Mouse (Mus musculus) adrenal gland, postnatal 4 days (tissue): Measurements from ENCODE around the gene Uhmk1. TPM values are rescaled to one million over a fixed set of nuclear protein-coding genes. Genes with fewer than 3 reads are reported as not detected.
"Not testable (repeated sequence)": the region's sequence is repeated elsewhere in the genome, so short reads cannot be mapped to it uniquely, and the experiment has no call there.

Experiments used
- DNase-seq, 2 experiments: peaks; one replicate each; pipeline ENCODE4 v3.0.0; 2021 to 2022; ENCODE audit warnings: low spot score in 2 of 2, mixed read lengths in 2 of 2
- long read RNA-seq, 2 experiments: library from polyadenylated mRNA; stranded (forward); transcript quantifications; one replicate each; pipeline ENCODE4 v2.0.0; 2021
- total RNA-seq, 2 experiments: library from RNA; stranded (reverse); gene quantifications; 2 replicates each; pipeline ENCODE4 v1.2.3; 2021

The Uhmk1 gene
- total RNA-seq, result 10 to 100 TPM; 43.0 to 45.1 TPM
- long read RNA-seq, experiment 1, partial matches to known transcripts, result 0 of 1 reads
- long read RNA-seq, experiment 1, other reads (novel, unspliced or antisense), result 1 of 1 reads
- long read RNA-seq, experiment 2, partial matches to known transcripts, result 0 of 6 reads
- long read RNA-seq, experiment 2, other reads (novel, unspliced or antisense), result 6 of 6 reads

- DNase-seq, result peak; percentile 65 to 85
These were observed at the start of gene Uhmk1 for GRCm38 (mm10) chr1:170214757-170215522. Uhmk1 (minus strand) TSS chr1:170215397.

- peak; percentile 59 to 67 for DNase-seq
These were observed 40.3 kb upstream of the Uhmk1 start for GRCm38 (mm10) chr1:170255560-170255910.

- DNase-seq, result peak in 1 of 2 experiments; percentile 3
These were observed 39.8 kb upstream of the Uhmk1 start for GRCm38 (mm10) chr1:170254893-170255559.

- no peak for DNase-seq
These were observed 29.8 kb upstream of the Uhmk1 start for GRCm38 (mm10) chr1:170245016-170245415.

- DNase-seq, result not testable (repeated sequence)
These were observed 17.5 kb upstream of the Uhmk1 start, which contains the start of gene Sh2d1b2 for GRCm38 (mm10) chr1:170232688-170233087. Sh2d1b2 (plus strand) TSS chr1:170232749.

- no peak for DNase-seq
These were observed 8.1 kb upstream of the Uhmk1 start for GRCm38 (mm10) chr1:170223276-170223675.

GRCm38 (mm10) chr1:170220351-170220750 lies 5.2 kb upstream of the Uhmk1 start:
- DNase-seq, result no peak

GRCm38 (mm10) chr1:170218091-170218884 lies 3.1 kb upstream of the Uhmk1 start:
- DNase-seq, result no peak

GRCm38 (mm10) chr1:170215590-170215989 lies 393 bp upstream of the Uhmk1 start:
- no peak for DNase-seq

GRCm38 (mm10) chr1:170214383-170214756 lies 827 bp downstream of the Uhmk1 start:
- DNase-seq, result no peak

- no peak for DNase-seq
These were observed 1.9 kb downstream of the Uhmk1 start for GRCm38 (mm10) chr1:170213181-170213879.

- no peak for DNase-seq
These were observed 8.8 kb downstream of the Uhmk1 start for GRCm38 (mm10) chr1:170206395-170206794.

- no peak for DNase-seq
These were observed 14.8 kb downstream of the Uhmk1 start for GRCm38 (mm10) chr1:170200379-170200778.

- DNase-seq, result no peak
These were observed 19.0 kb downstream of the Uhmk1 start for GRCm38 (mm10) chr1:170196211-170196610.

GRCm38 (mm10) chr1:170191925-170192324 lies 23.3 kb downstream of the Uhmk1 start:
- no peak for DNase-seq

- DNase-seq, result no peak
These were observed 25.0 kb downstream of the Uhmk1 start for GRCm38 (mm10) chr1:170190225-170190624.

GRCm38 (mm10) chr1:170188601-170189000 lies 26.6 kb downstream of the Uhmk1 start:
- DNase-seq, result peak in 1 of 2 experiments; percentile 5

- DNase-seq, result no peak
These were observed 28.7 kb downstream of the Uhmk1 start for GRCm38 (mm10) chr1:170186531-170186930.

GRCm38 (mm10) chr1:170185137-170185536 lies 30.1 kb downstream of the Uhmk1 start:
- DNase-seq, result no peak

GRCm38 (mm10) chr1:170182706-170183105 lies 32.5 kb downstream of the Uhmk1 start:
- no peak for DNase-seq
